Mouse (Mus musculus): Measurements from ENCODE around the gene Asb16.

Asb16 gene

GRCm38 (mm10) chr11:102309821-102310617, 41.5 kb downstream of the Asb16 start:
- in situ Hi-C loops (cut with MboI, MseI) = loop anchor here in 1 of 2 experiments (5.0 kb wide), 1 partner anchor 122 kb away; the partner anchor contains the start of gene Grn

- in situ Hi-C loops (cut with MboI, MseI) = loop anchor here in 1 of 2 experiments (5.0 kb wide), 1 partner anchor 121 kb away; the partner anchor contains the start of gene Grn
These were observed 42.5 kb downstream of the Asb16 start for GRCm38 (mm10) chr11:102310768-102311695.

- in situ Hi-C loops (cut with MboI, MseI) = loop anchor here in 1 of 2 experiments (5.0 kb wide), 1 partner anchor 120 kb away; the partner anchor contains the start of gene Grn
These were observed 43.4 kb downstream of the Asb16 start for GRCm38 (mm10) chr11:102311966-102312365.

GRCm38 (mm10) chr11:102312586-102312985, 44.0 kb downstream of the Asb16 start:
- in situ Hi-C loops (cut with MboI, MseI) = loop anchor here in 1 of 2 experiments (5.0 kb wide), 1 partner anchor 120 kb away; the partner anchor contains the start of gene Grn

- in situ Hi-C loops (cut with MboI, MseI) = loop anchor here in 1 of 2 experiments (5.0 kb wide), 1 partner anchor 118 kb away; the partner anchor contains the start of gene Grn
These were observed 45.8 kb downstream of the Asb16 start for GRCm38 (mm10) chr11:102314321-102314720.

GRCm38 (mm10) chr11:102315690-102316571, 47.4 kb downstream of the Asb16 start:
- in situ Hi-C loops (cut with MboI, MseI) = no loop called here

- in situ Hi-C loops (cut with MboI, MseI) = no loop called here
These were observed 48.2 kb downstream of the Asb16 start for GRCm38 (mm10) chr11:102316572-102317297.

GRCm38 (mm10) chr11:102317298-102317900, 48.9 kb downstream of the Asb16 start:
- in situ Hi-C loops (cut with MboI, MseI) = no loop called here

- in situ Hi-C loops (cut with MboI, MseI) = no loop called here
These were observed 49.5 kb downstream of the Asb16 start for GRCm38 (mm10) chr11:102317901-102318575.

GRCm38 (mm10) chr11:102318576-102319409, 50.2 kb downstream of the Asb16 start:
- in situ Hi-C loops (cut with MboI, MseI) = no loop called here

GRCm38 (mm10) chr11:102319410-102319792, 50.9 kb downstream of the Asb16 start, which contains the start of gene Ubtf:
Ubtf (minus strand) TSS chr11:102319742.
- in situ Hi-C loops (cut with MboI, MseI) = no loop called here

- in situ Hi-C loops (cut with MboI, MseI) = no loop called here
These were observed 51.6 kb downstream of the Asb16 start for GRCm38 (mm10) chr11:102319941-102320685.

- in situ Hi-C loops (cut with MboI, MseI) = no loop called here
These were observed 52.1 kb downstream of the Asb16 start for GRCm38 (mm10) chr11:102320686-102321005.

- in situ Hi-C loops (cut with MboI, MseI) = no loop called here
These were observed 53.4 kb downstream of the Asb16 start for GRCm38 (mm10) chr11:102321931-102322330.

- in situ Hi-C loops (cut with MboI, MseI) = no loop called here
These were observed 55.0 kb downstream of the Asb16 start for GRCm38 (mm10) chr11:102323516-102323915.

- in situ Hi-C loops (cut with MboI, MseI) = no loop called here
These were observed 58.7 kb downstream of the Asb16 start for GRCm38 (mm10) chr11:102327250-102327649.

- in situ Hi-C loops (cut with MboI, MseI) = no loop called here
These were observed 59.3 kb downstream of the Asb16 start for GRCm38 (mm10) chr11:102327839-102328238.
